Mouse (Mus musculus) kidney, adult 2 months (tissue): ENCODE data around the gene Rxrg. TPM values are rescaled to one million over a fixed set of nuclear protein-coding genes. Genes with fewer than 3 reads are reported as not detected.
A peak's percentile ranks its signal among the peaks of the same experiment; 100 is the strongest.

ENCODE experiments used
- DNase-seq: peaks from one replicate; pipeline ENCODE4 v3.0.0; 2021
- H3K27ac ChIP-seq: fragments of 200-500 bp; 2 replicates; pipeline ENCODE4 v1.5.1; 2012; ENCODE audit warnings: low read depth, low read length, control low read depth, inconsistent platforms; ENCODE audit not compliant: insufficient read depth
- H3K27me3 ChIP-seq: fragments of 200-500 bp; replicated peaks from 2 replicates; pipeline ENCODE4 v1.6.1; 2012; ENCODE audit warnings: mild to moderate bottlenecking, moderate library complexity, low read length, inconsistent platforms; ENCODE audit not compliant: control insufficient read depth, insufficient read depth
- H3K36me3 ChIP-seq: fragments of 200-500 bp; 2 replicates; pipeline ENCODE4 v1.6.1; 2012; ENCODE audit warnings: mild to moderate bottlenecking, moderate library complexity, low read length, inconsistent platforms; ENCODE audit not compliant: control insufficient read depth, insufficient read depth
- H3K4me1 ChIP-seq: fragments of 200-500 bp; 2 replicates; pipeline ENCODE4 v1.6.1; 2011; ENCODE audit warnings: low read length; ENCODE audit not compliant: control insufficient read depth, insufficient read depth
- H3K4me3 ChIP-seq: fragments of 200-500 bp; 2 replicates; pipeline ENCODE4 v1.5.1; 2011; ENCODE audit warnings: mild to moderate bottlenecking, low read depth, low read length, control low read depth; ENCODE audit not compliant: insufficient read depth
- CTCF ChIP-seq: fragments of 200-500 bp; conservative IDR thresholded peaks from 2 replicates; pipeline ENCODE4 v1.5.1; 2011; ENCODE audit warnings: low read depth, mild to moderate bottlenecking, control low read depth, low read length, moderate library complexity, mixed read lengths; ENCODE audit not compliant: insufficient read depth, insufficient read length
- POLR2A ChIP-seq: fragments of 200-500 bp; IDR thresholded peaks from one replicate; pipeline ENCODE4 v1.6.1; 2011; ENCODE audit warnings: low read depth, low read length, control low read depth
- WGBS: fragments of 180-500 bp; shearing (Covaris S2); methylation state at CpG from one replicate; pipeline ENCODE4 v1.1.7; 2018; 5-methylcytosine and 5-hydroxymethylcytosine counted together
- polyA plus RNA-seq: library from polyadenylated mRNA; depleted of rRNA; stranded (reverse); fragments of >200 nt; gene quantifications from 2 replicates; pipeline ENCODE4 v1.2.3, GENCODE M21; 2012

Rxrg gene
- polyA plus RNA-seq, 1 experiment, result 3.5 TPM

GRCm38 (mm10) chr1:167644866-167645537 lies 46.8 kb downstream of the Rxrg start:
- 17% methylated on average over 16 of the region's 16 CpGs for WGBS
- Histone ChIP-seq H3K4me1 (no peaks in the 10 kb centered on the region), H3K27me3 (no peaks in the 10 kb centered on the region), H3K27ac (no peak overlapping the region), H3K4me3 (no peak overlapping the region), H3K36me3 (no peaks in the 10 kb centered on the region)
- no peak for TF ChIP-seq POLR2A
- peak; percentile 81 for TF ChIP-seq CTCF
- DNase-seq, result peak; percentile 79

GRCm38 (mm10) chr1:167648670-167649069 lies 50.5 kb downstream of the Rxrg start:
- no peak for DNase-seq
- TF ChIP-seq POLR2A (no peak), CTCF (no peak)
- no peaks in the 10 kb centered on the region for H3K4me1 ChIP-seq
- no peaks in the 10 kb centered on the region for H3K36me3 ChIP-seq
- no peak overlapping the region for H3K4me3 ChIP-seq
- 82% methylated on average over 3 of the region's 3 CpGs for WGBS
- H3K27me3 ChIP-seq, result no peaks in the 10 kb centered on the region
- H3K27ac ChIP-seq, result no peak overlapping the region

GRCm38 (mm10) chr1:167649122-167649633 lies 51.0 kb downstream of the Rxrg start:
- Histone ChIP-seq H3K4me3 (no peak overlapping the region), H3K27me3 (no peaks in the 10 kb centered on the region), H3K27ac (no peak overlapping the region), H3K4me1 (no peaks in the 10 kb centered on the region), H3K36me3 (no peaks in the 10 kb centered on the region)
- peak; percentile 79 for DNase-seq
- TF ChIP-seq POLR2A (no peak), CTCF (no peak)
- WGBS, result 60% methylated on average over 11 of the region's 11 CpGs

- WGBS, result 78% methylated on average over 2 of the region's 2 CpGs
- DNase-seq, result no peak
- H3K27me3 ChIP-seq, result no peaks in the 10 kb centered on the region
- no peaks in the 10 kb centered on the region for H3K4me1 ChIP-seq
- H3K27ac ChIP-seq, result no peak overlapping the region
- H3K36me3 ChIP-seq, result no peaks in the 10 kb centered on the region
- no peak overlapping the region for H3K4me3 ChIP-seq
- TF ChIP-seq POLR2A, result no peak
- TF ChIP-seq CTCF, result no peak
Observed at GRCm38 (mm10) chr1:167652336-167652735, 54.2 kb downstream of the Rxrg start.

- DNase-seq, result no peak
- WGBS, result 90% methylated on average over 3 of the region's 3 CpGs
- Histone ChIP-seq H3K36me3 (no peaks in the 10 kb centered on the region), H3K27me3 (no peaks in the 10 kb centered on the region), H3K4me1 (no peaks in the 10 kb centered on the region), H3K4me3 (no peak overlapping the region), H3K27ac (no peak overlapping the region)
- TF ChIP-seq POLR2A, result no peak
- no peak for TF ChIP-seq CTCF
Observed at GRCm38 (mm10) chr1:167659065-167659464, 60.9 kb downstream of the Rxrg start.

GRCm38 (mm10) chr1:167660521-167661101 lies 62.4 kb downstream of the Rxrg start:
- Histone ChIP-seq H3K4me1 (no peaks in the 10 kb centered on the region), H3K4me3 (no peak overlapping the region), H3K27ac (no peak overlapping the region), H3K27me3 (no peaks in the 10 kb centered on the region), H3K36me3 (no peaks in the 10 kb centered on the region)
- peak; percentile 68 for DNase-seq
- 2% methylated on average over 21 of the region's 21 CpGs for WGBS
- TF ChIP-seq CTCF (no peak), POLR2A (no peak)

GRCm38 (mm10) chr1:167661123-167661522 lies 62.9 kb downstream of the Rxrg start:
- Histone ChIP-seq H3K4me3 (no peak overlapping the region), H3K27ac (no peak overlapping the region), H3K27me3 (no peaks in the 10 kb centered on the region), H3K4me1 (no peaks in the 10 kb centered on the region), H3K36me3 (no peaks in the 10 kb centered on the region)
- TF ChIP-seq CTCF (no peak), POLR2A (no peak)
- WGBS, result 1% methylated on average over 19 of the region's 19 CpGs
- no peak for DNase-seq
